Mouse (Mus musculus) heart, embryonic 12.5 days (tissue): ENCODE data around the gene Sos1. TPM values are rescaled to one million over a fixed set of nuclear protein-coding genes. Genes with fewer than 3 reads are reported as not detected.

Experiments
- ATAC-seq: fragments of 200-750 bp; cut with Nextera tagmentation; 2 replicates; pipeline ENCODE4 v1.8.0; 2017; ENCODE audit warnings: moderate TSS enrichment, moderate library complexity; ENCODE audit not compliant: insufficient number of reproducible peaks, low FRiP score
- H3K27ac ChIP-seq: fragments of 300-500 bp; sonication (generic); 2 replicates; pipeline ENCODE4 v1.5.1; 2016; ENCODE audit warnings: mild to moderate bottlenecking, moderate library complexity; ENCODE audit not compliant: poor library complexity, severe bottlenecking
- H3K27me3 ChIP-seq: fragments of 300-500 bp; sonication (generic); replicated peaks from 2 replicates; pipeline ENCODE4 v1.6.1; 2016; ENCODE audit warnings: mild to moderate bottlenecking, moderate library complexity
- H3K36me3 ChIP-seq: fragments of 300-500 bp; sonication (generic); 2 replicates; pipeline ENCODE4 v1.6.1; 2016; ENCODE audit warnings: mild to moderate bottlenecking, moderate library complexity
- H3K4me1 ChIP-seq: fragments of 300-500 bp; sonication (generic); replicated peaks from 2 replicates; pipeline ENCODE4 v1.6.1; 2016; ENCODE audit warnings: mild to moderate bottlenecking
- H3K4me2 ChIP-seq: fragments of 300-500 bp; sonication (generic); 2 replicates; pipeline ENCODE4 v1.6.1; 2016; ENCODE audit warnings: mild to moderate bottlenecking, moderate library complexity
- H3K4me3 ChIP-seq: fragments of 300-500 bp; sonication (generic); 2 replicates; pipeline ENCODE4 v1.5.1; 2016; ENCODE audit warnings: mild to moderate bottlenecking
- H3K9ac ChIP-seq: fragments of 300-500 bp; sonication (generic); 2 replicates; pipeline ENCODE4 v1.6.1; 2016; ENCODE audit warnings: mild to moderate bottlenecking, moderate library complexity
- H3K9me3 ChIP-seq: fragments of 300-500 bp; sonication (generic); replicated peaks from 2 replicates; pipeline ENCODE4 v1.6.1; 2016; ENCODE audit warnings: mild to moderate bottlenecking, moderate library complexity
- whole genome bisulfite sequencing: fragments of 180-500 bp; shearing (Covaris S2); methylation state at CpG from one replicate; pipeline ENCODE4 v1.1.7; 2016; 5-methylcytosine and 5-hydroxymethylcytosine counted together
- polyA plus RNA-seq: library from polyadenylated mRNA; unstranded; fragments of >200 nt; fragmentation: Nextera tagmentation; extraction: Ambion mirVana; gene quantifications from 2 replicates; pipeline ENCODE4 v1.2.1, GENCODE M21; 2016

Gene Sos1
- polyA plus RNA-seq, 1 experiment from 2014 or later: 4.8 TPM

- Histone ChIP-seq H3K9me3 (no peaks in the 10 kb centered on the region), H3K27me3 (no peaks in the 10 kb centered on the region), H3K36me3 (no peaks in the 10 kb centered on the region), H3K27ac (no peak overlapping the region), H3K9ac (no peak overlapping the region), H3K4me1 (peaks cover 6% of the 10 kb centered on the region), H3K4me2 (no peak overlapping the region), H3K4me3 (no peak overlapping the region)
- 26% methylated on average over 4 of the region's 4 CpGs for WGBS
- no peak for ATAC-seq
Observed at GRCm38 (mm10) chr17:80509494-80510458, 29.5 kb upstream of the Sos1 start.

- no peak overlapping the region for H3K9ac ChIP-seq
- no peak for ATAC-seq
Observed at GRCm38 (mm10) chr17:80505766-80506165, 25.5 kb upstream of the Sos1 start.

GRCm38 (mm10) chr17:80505342-80505741, 25.1 kb upstream of the Sos1 start:
- Histone ChIP-seq H3K4me1 (peaks cover 6% of the 10 kb centered on the region), H3K4me2 (no peak overlapping the region), H3K4me3 (no peak overlapping the region), H3K36me3 (no peaks in the 10 kb centered on the region), H3K9ac (no peak overlapping the region), H3K27me3 (no peaks in the 10 kb centered on the region), H3K27ac (no peak overlapping the region), H3K9me3 (no peaks in the 10 kb centered on the region)
- no peak for ATAC-seq
- 65% methylated on average over 4 of the region's 4 CpGs for WGBS

More at GRCm38 (mm10) chr17:80505766-80506165, 25.5 kb upstream of the Sos1 start:
- no peaks in the 10 kb centered on the region for H3K36me3 ChIP-seq
- H3K4me2 ChIP-seq: no peak overlapping the region
- H3K9me3 ChIP-seq: no peaks in the 10 kb centered on the region
- H3K4me3 ChIP-seq: no peak overlapping the region
- peaks cover 6% of the 10 kb centered on the region for H3K4me1 ChIP-seq
- 68% methylated on average over 6 of the region's 6 CpGs for WGBS
- H3K27ac ChIP-seq: no peak overlapping the region
- H3K27me3 ChIP-seq: no peaks in the 10 kb centered on the region

GRCm38 (mm10) chr17:80501805-80502172, 21.5 kb upstream of the Sos1 start:
- Histone ChIP-seq H3K36me3 (no peaks in the 10 kb centered on the region), H3K4me1 (peaks cover 6% of the 10 kb centered on the region), H3K4me3 (no peak overlapping the region), H3K4me2 (no peak overlapping the region), H3K9ac (no peak overlapping the region), H3K27me3 (no peaks in the 10 kb centered on the region), H3K9me3 (no peaks in the 10 kb centered on the region), H3K27ac (no peak overlapping the region)
- ATAC-seq: no peak
- WGBS: 64% methylated on average over 2 of the region's 2 CpGs

GRCm38 (mm10) chr17:80501037-80501804, 21.0 kb upstream of the Sos1 start:
- H3K9me3 ChIP-seq: no peaks in the 10 kb centered on the region
- peaks cover 6% of the 10 kb centered on the region for H3K4me1 ChIP-seq
- no peak overlapping the region for H3K9ac ChIP-seq
- H3K27ac ChIP-seq: no peak overlapping the region
- H3K36me3 ChIP-seq: no peaks in the 10 kb centered on the region
- no peak overlapping the region for H3K4me2 ChIP-seq
- WGBS: 46% methylated on average over 5 of the region's 5 CpGs
- no peaks in the 10 kb centered on the region for H3K27me3 ChIP-seq
- no peak overlapping the region for H3K4me3 ChIP-seq
- ATAC-seq: no peak

- Histone ChIP-seq H3K9me3 (no peaks in the 10 kb centered on the region), H3K27me3 (no peaks in the 10 kb centered on the region), H3K9ac (no peak overlapping the region), H3K27ac (no peak overlapping the region), H3K36me3 (no peaks in the 10 kb centered on the region), H3K4me1 (peaks cover 6% of the 10 kb centered on the region), H3K4me3 (no peak overlapping the region), H3K4me2 (no peak overlapping the region)
- ATAC-seq: no peak
- 67% methylated on average over 4 of the region's 4 CpGs for WGBS
Observed at GRCm38 (mm10) chr17:80500025-80500424, 19.8 kb upstream of the Sos1 start.

GRCm38 (mm10) chr17:80498600-80499268, 18.5 kb upstream of the Sos1 start:
- no peak overlapping the region for H3K4me3 ChIP-seq
- H3K27me3 ChIP-seq: no peaks in the 10 kb centered on the region
- H3K9ac ChIP-seq: no peak overlapping the region
- WGBS: 58% methylated on average over 11 of the region's 11 CpGs
- H3K27ac ChIP-seq: no peak overlapping the region
- no peak for ATAC-seq
- H3K36me3 ChIP-seq: no peaks in the 10 kb centered on the region
- H3K4me2 ChIP-seq: no peak overlapping the region
- no peaks in the 10 kb centered on the region for H3K9me3 ChIP-seq
- peaks cover 6% of the 10 kb centered on the region for H3K4me1 ChIP-seq

- Histone ChIP-seq H3K36me3 (no peaks in the 10 kb centered on the region), H3K27ac (no peak overlapping the region), H3K4me1 (peaks cover 6% of the 10 kb centered on the region), H3K4me3 (no peak overlapping the region), H3K27me3 (no peaks in the 10 kb centered on the region), H3K9me3 (no peaks in the 10 kb centered on the region), H3K9ac (no peak overlapping the region), H3K4me2 (no peak overlapping the region)
- ATAC-seq: no peak
- 81% methylated on average over 9 of the region's 9 CpGs for WGBS
Observed at GRCm38 (mm10) chr17:80497183-80497601, 16.9 kb upstream of the Sos1 start.

GRCm38 (mm10) chr17:80496607-80497170, 16.4 kb upstream of the Sos1 start:
- 83% methylated on average over 8 of the region's 8 CpGs for WGBS
- Histone ChIP-seq H3K4me1 (peaks cover 6% of the 10 kb centered on the region), H3K27me3 (no peaks in the 10 kb centered on the region), H3K9me3 (no peaks in the 10 kb centered on the region), H3K27ac (no peak overlapping the region), H3K9ac (no peak overlapping the region), H3K36me3 (no peaks in the 10 kb centered on the region), H3K4me2 (no peak overlapping the region), H3K4me3 (no peak overlapping the region)
- no peak for ATAC-seq

- H3K9ac ChIP-seq: no peak overlapping the region
- H3K4me3 ChIP-seq: no peak overlapping the region
- H3K4me2 ChIP-seq: no peak overlapping the region
- no peaks in the 10 kb centered on the region for H3K27me3 ChIP-seq
- H3K9me3 ChIP-seq: no peaks in the 10 kb centered on the region
- no peak overlapping the region for H3K27ac ChIP-seq
- H3K36me3 ChIP-seq: no peaks in the 10 kb centered on the region
- H3K4me1 ChIP-seq: peaks cover 2% of the 10 kb centered on the region; the same call in 1 of the 2 replicates
- 74% methylated on average over 6 of the region's 6 CpGs for WGBS
- no peak for ATAC-seq
Observed at GRCm38 (mm10) chr17:80496185-80496584, 15.9 kb upstream of the Sos1 start.
